Mouse (Mus musculus): ENCODE measurements around the gene Fbrsl1.

DNA sequence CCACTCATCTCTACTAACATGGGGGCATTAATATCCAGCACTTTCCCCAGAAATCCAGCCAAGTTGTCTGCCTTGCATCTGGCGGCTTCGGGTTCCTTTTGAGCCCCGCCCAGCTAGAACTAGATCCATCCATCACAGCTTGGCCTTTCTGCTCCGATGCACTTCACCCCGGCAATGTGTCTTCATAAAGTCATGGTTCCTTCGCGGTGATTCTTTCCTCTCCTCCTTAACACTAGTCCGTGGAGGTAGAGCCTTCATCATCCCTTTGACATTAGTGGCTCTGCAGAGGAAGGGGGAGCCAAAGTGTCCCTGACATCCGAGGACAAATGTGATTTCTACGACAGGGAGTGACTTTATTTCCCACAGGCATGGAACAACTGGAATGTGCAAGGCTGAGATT is 49.8 kb upstream of the Fbrsl1 start:
- TF ChIP-seq ZC3H11A (IDR thresholded peaks at IDR 0.05; ENCODE audit: borderline replicate concordance, low read depth, low read length): no peak
- TF ChIP-seq HCFC1 (IDR thresholded peaks at IDR 0.05; ENCODE audit: borderline replicate concordance, insufficient read depth, low read length): no peak
- TF ChIP-seq MAFK (IDR thresholded peaks at IDR 0.05; ENCODE audit: insufficient read depth, low read depth, low read length): no peak
- TF ChIP-seq ZNF384 (IDR thresholded peaks at IDR 0.05; ENCODE audit: low read depth, low read length): no peak
- TF ChIP-seq CHD2 (IDR thresholded peaks at IDR 0.05; ENCODE audit: low read depth, low read length): no peak
